ENCODE assay signal across 16 mouse cellular contexts in genomic region chr16:85058138-85058537, GRCm38 (mm10).
DNase-seq lines count a peak whose midpoint lies in the region; ATAC-seq and TF ChIP-seq lines count a peak whose summit lies in the region.
"Had no signal": no experiment of that assay in that cellular context is flagged by ENCODE, and none has a peak within 500 bp of the region (broad histone marks: within the 10 kb centered on the region; RNA-seq: fewer than 3 reads in every experiment).

No protein-coding gene starts in this region.

- H3K4me3 ChIP-seq in embryonic facial prominence, embryonic 14.5 days (ENCODE audit: low read depth, low read length): no peak overlapping the region
- no peak overlapping the region for H3K4me3 ChIP-seq in embryonic facial prominence, embryonic 10.5 days
- H3K4me3 ChIP-seq in layer of hippocampus, adult 2 months: no peak overlapping the region
- H3K4me3 ChIP-seq in forebrain, postnatal 0 days (ENCODE audit: low read depth, low read length): no peak overlapping the region
- no peak overlapping the region for H3K4me3 ChIP-seq in midbrain, embryonic 16.5 days (ENCODE audit: low read depth, low read length)
- H3K4me3 ChIP-seq: liver, embryonic 13.5 days had no signal

- peaks cover 39% of the 10 kb centered on the region for H3K36me3 ChIP-seq in embryonic facial prominence, embryonic 14.5 days (ENCODE audit: control insufficient read depth, insufficient read depth, low read length)
- H3K36me3 ChIP-seq in embryonic facial prominence, embryonic 10.5 days (replicated peaks): peaks cover 63% of the 10 kb centered on the region
- peaks cover 9% of the 10 kb centered on the region for H3K36me3 ChIP-seq in forebrain, postnatal 0 days (ENCODE audit: insufficient read depth)
- peaks cover 20% of the 10 kb centered on the region for H3K36me3 ChIP-seq in midbrain, embryonic 16.5 days (ENCODE audit: control insufficient read depth, insufficient read depth, low read length)
- H3K36me3 ChIP-seq: liver, embryonic 13.5 days had no signal

- no peak overlapping the region for H3K9ac ChIP-seq in embryonic facial prominence, embryonic 14.5 days (ENCODE audit: low read depth, low read length)
- no peak overlapping the region; the same call in 1 of the 2 replicates for H3K9ac ChIP-seq in forebrain, postnatal 0 days
- H3K9ac ChIP-seq in midbrain, embryonic 16.5 days (ENCODE audit: low read depth, low read length): no peak overlapping the region; the same call in 1 of the 2 replicates
- H3K9ac ChIP-seq: liver, embryonic 13.5 days had no signal

- no peaks in the 10 kb centered on the region; the same call in 1 of the 2 replicates for H3K4me1 ChIP-seq in embryonic facial prominence, embryonic 14.5 days (ENCODE audit: control insufficient read depth, insufficient read depth, low read length)
- peaks cover 5% of the 10 kb centered on the region; the same call in 1 of the 2 replicates for H3K4me1 ChIP-seq in embryonic facial prominence, embryonic 10.5 days
- H3K4me1 ChIP-seq in forebrain, postnatal 0 days (ENCODE audit: insufficient read depth): peaks cover 17% of the 10 kb centered on the region
- peaks cover 24% of the 10 kb centered on the region for H3K4me1 ChIP-seq in midbrain, embryonic 16.5 days (ENCODE audit: control insufficient read depth, insufficient read depth, low read length)
- H3K4me1 ChIP-seq: liver, embryonic 13.5 days had no signal

- DNase-seq in embryonic facial prominence, embryonic 14.5 days (ENCODE audit: low spot score): peak; percentile 51
- DNase-seq in embryonic facial prominence, embryonic 10.5 days (ENCODE audit: low spot score): no peak
- no peak for DNase-seq in layer of hippocampus, adult 2 months (ENCODE audit: low spot score in 2 of 2)
- DNase-seq in layer of hippocampus, adult 9-11 months: no peak
- peak; percentile 24 for DNase-seq in forebrain, postnatal 0 days
- no peak for DNase-seq in gastrocnemius, postnatal 14 days
- no peak for DNase-seq in layer of hippocampus, postnatal 10 days (ENCODE audit: low spot score in 2 of 2)
- DNase-seq: adrenal gland, adult 2 months; cerebellum, postnatal 36 days; kidney, postnatal 36 days; liver, embryonic 13.5 days; lung, postnatal 14 days; spleen, adult 18-20 months had no signal

- H3K27ac ChIP-seq in embryonic facial prominence, embryonic 14.5 days (replicated peaks; ENCODE audit: low read depth, low read length): no peak overlapping the region; the same call in 1 of the 2 replicates
- H3K27ac ChIP-seq in embryonic facial prominence, embryonic 10.5 days (replicated peaks): no peak overlapping the region
- peak overlapping the region; percentile 53; the same call in 1 of the 2 replicates for H3K27ac ChIP-seq in layer of hippocampus, adult 2 months
- peak overlapping the region; percentile 67 for H3K27ac ChIP-seq in forebrain, postnatal 0 days (ENCODE audit: low read depth, low read length)
- H3K27ac ChIP-seq in midbrain, embryonic 16.5 days (ENCODE audit: low read length): peak overlapping the region; percentile 66
- H3K27ac ChIP-seq: liver, embryonic 13.5 days; stomach, postnatal 0 days had no signal

- ATAC-seq in embryonic facial prominence, embryonic 14.5 days (ENCODE audit: low read depth): peak; percentile 67; the same call in 1 of the 2 replicates
- peak; percentile 60 for ATAC-seq in forebrain, postnatal 0 days
- peak; percentile 77 for ATAC-seq in midbrain, embryonic 16.5 days

- H3K27me3 ChIP-seq in embryonic facial prominence, embryonic 14.5 days (replicated peaks; ENCODE audit: control insufficient read depth, insufficient read depth, low read length): no peaks in the 10 kb centered on the region
- H3K27me3 ChIP-seq in embryonic facial prominence, embryonic 10.5 days (replicated peaks; ENCODE audit: low read depth, poor library complexity, severe bottlenecking): no peaks in the 10 kb centered on the region
- H3K27me3 ChIP-seq in forebrain, postnatal 0 days (ENCODE audit: insufficient read depth, low read length): no peaks in the 10 kb centered on the region
- H3K27me3 ChIP-seq in midbrain, embryonic 16.5 days (ENCODE audit: control insufficient read depth, insufficient read depth, low read depth, low read length): no peaks in the 10 kb centered on the region
- H3K27me3 ChIP-seq: liver, embryonic 13.5 days had no signal

- no peak for TF ChIP-seq CTCF in layer of hippocampus, adult 2 months (conservative IDR thresholded peaks at IDR 0.05)
- TF ChIP-seq CTCF in forebrain, postnatal 0 days (IDR thresholded peaks at IDR 0.05; ENCODE audit: low read depth): no peak

- intact Hi-C loops in gastrocnemius, postnatal 14 days (cut with DNase I; ENCODE audit: low total_unique reads): no loop called here

- 57% methylated on average over 5 of the region's 5 CpGs for WGBS in embryonic facial prominence, embryonic 14.5 days
- 88% methylated on average over 5 of the region's 5 CpGs for WGBS in embryonic facial prominence, embryonic 10.5 days
- WGBS in forebrain, postnatal 0 days: 35% methylated on average over 5 of the region's 5 CpGs
- WGBS in midbrain, embryonic 16.5 days: 27% methylated on average over 5 of the region's 5 CpGs

- H3K9me3 ChIP-seq in embryonic facial prominence, embryonic 14.5 days (ENCODE audit: control insufficient read depth, low read length): 0 out of 2 replicates have a peak, but pooled peaks cover 9% of the 10 kb centered on the region
- peaks cover 9% of the 10 kb centered on the region for H3K9me3 ChIP-seq in embryonic facial prominence, embryonic 10.5 days
- H3K9me3 ChIP-seq in forebrain, postnatal 0 days (ENCODE audit: low read length): no peaks in the 10 kb centered on the region
- no peaks in the 10 kb centered on the region for H3K9me3 ChIP-seq in midbrain, embryonic 16.5 days (replicated peaks; ENCODE audit: control insufficient read depth, low read length, poor library complexity, severe bottlenecking)
- H3K9me3 ChIP-seq: liver, embryonic 13.5 days had no signal

- no peak overlapping the region for H3K4me2 ChIP-seq in embryonic facial prominence, embryonic 14.5 days (ENCODE audit: low read depth, low read length)
- H3K4me2 ChIP-seq in forebrain, postnatal 0 days (ENCODE audit: low read depth): no peak overlapping the region
- peak overlapping the region; percentile 2; the same call in 1 of the 2 replicates for H3K4me2 ChIP-seq in midbrain, embryonic 16.5 days (ENCODE audit: low read length)
- H3K4me2 ChIP-seq: heart, embryonic 11.5 days; liver, embryonic 13.5 days had no signal

Comparison
In these comparisons a context has a peak if more than half of its experiments do, and no peak if none do; other contexts are left out.
1. DNase-seq: peak in embryonic facial prominence, embryonic 14.5 days (single experiment) and forebrain, postnatal 0 days (single experiment); none in embryonic facial prominence, embryonic 10.5 days (single experiment), layer of hippocampus, adult 2 months (0 of 2), layer of hippocampus, adult 9-11 months (single experiment), gastrocnemius, postnatal 14 days (single experiment) and layer of hippocampus, postnatal 10 days (0 of 2).
2. H3K27ac ChIP-seq: peak in layer of hippocampus, adult 2 months (single experiment), forebrain, postnatal 0 days (single experiment) and midbrain, embryonic 16.5 days (single experiment); none in embryonic facial prominence, embryonic 14.5 days (single experiment) and embryonic facial prominence, embryonic 10.5 days (single experiment).
3. Peak in every context shown above with its lines, with median percentiles within 50 percentile points of each other: ATAC-seq.